Mouse (Mus musculus) heart, embryonic 11.5 days (tissue): Measurements from ENCODE around the gene Tex22. TPM values are rescaled to one million over a fixed set of nuclear protein-coding genes. Genes with fewer than 3 reads are reported as not detected.

Source experiments
- ATAC-seq: fragments of 200-750 bp; cut with Nextera tagmentation; replicated peaks from 2 replicates; pipeline ENCODE4 v1.8.0; 2017; ENCODE audit warnings: moderate library complexity; ENCODE audit not compliant: insufficient number of reproducible peaks, low FRiP score, low TSS enrichment
- H3K27ac ChIP-seq: fragments of 300-500 bp; sonication (generic); 2 replicates; pipeline ENCODE4 v1.5.1; 2014; ENCODE audit warnings: mild to moderate bottlenecking, low read depth, low read length
- H3K27me3 ChIP-seq: fragments of 300-500 bp; sonication (generic); 2 replicates; pipeline ENCODE4 v1.6.1; 2014; ENCODE audit warnings: mild to moderate bottlenecking, low read length, mixed read lengths; ENCODE audit not compliant: control insufficient read depth, insufficient read depth
- H3K36me3 ChIP-seq: fragments of 300-500 bp; sonication (generic); 2 replicates; pipeline ENCODE4 v1.6.1; 2014; ENCODE audit warnings: mild to moderate bottlenecking, low read length, moderate library complexity, mixed read lengths; ENCODE audit not compliant: control insufficient read depth, insufficient read depth
- H3K4me1 ChIP-seq: fragments of 300-500 bp; sonication (generic); 2 replicates; pipeline ENCODE4 v1.6.1; 2014; ENCODE audit warnings: low read length; ENCODE audit not compliant: control insufficient read depth, insufficient read depth
- H3K4me2 ChIP-seq: fragments of 300-500 bp; sonication (generic); 2 replicates; pipeline ENCODE4 v1.6.1; 2014; ENCODE audit warnings: mild to moderate bottlenecking, moderate library complexity
- H3K4me3 ChIP-seq: fragments of 300-500 bp; sonication (generic); 2 replicates; pipeline ENCODE4 v1.5.1; 2014; ENCODE audit warnings: low read depth, low read length
- H3K9ac ChIP-seq: fragments of 300-500 bp; sonication (generic); 2 replicates; pipeline ENCODE4 v1.6.1; 2014; ENCODE audit warnings: mild to moderate bottlenecking, low read depth, low read length, moderate library complexity
- H3K9me3 ChIP-seq: fragments of 300-500 bp; sonication (generic); replicated peaks from 2 replicates; pipeline ENCODE4 v1.6.1; 2016; ENCODE audit warnings: low read length; ENCODE audit not compliant: control insufficient read depth
- WGBS: fragments of 180-500 bp; shearing (Covaris S2); extraction: QIAGEN DNeasy Blood & Tissue Kit; methylation state at CpG from one replicate; pipeline ENCODE4 v1.1.7; 2014; ENCODE audit not compliant: insufficient replicate concordance; 5-methylcytosine and 5-hydroxymethylcytosine counted together
- polyA plus RNA-seq: library from polyadenylated mRNA; unstranded; fragments of >200 nt; fragmentation: Nextera tagmentation; extraction: Ambion mirVana; gene quantifications from 2 replicates; pipeline ENCODE4 v1.2.1, GENCODE M21; 2014

Gene Tex22
- polyA plus RNA-seq, 1 experiment from 2014 or later: 0.16 TPM

GRCm38 (mm10) chr12:113068002-113068401 is 6.3 kb upstream of the Tex22 start:
- Histone ChIP-seq H3K36me3 (peaks cover 7% of the 10 kb centered on the region; the same call in 1 of the 2 replicates), H3K27me3 (no peaks in the 10 kb centered on the region), H3K27ac (no peak overlapping the region), H3K4me1 (no peaks in the 10 kb centered on the region), H3K9me3 (no peaks in the 10 kb centered on the region), H3K4me3 (no peak overlapping the region), H3K4me2 (no peak overlapping the region), H3K9ac (no peak overlapping the region)
- WGBS: 83% methylated on average over 7 of the region's 7 CpGs
- ATAC-seq: no peak

- Histone ChIP-seq H3K36me3 (peaks cover 7% of the 10 kb centered on the region; the same call in 1 of the 2 replicates), H3K4me2 (no peak overlapping the region), H3K4me3 (no peak overlapping the region), H3K27ac (no peak overlapping the region), H3K4me1 (peaks cover 5% of the 10 kb centered on the region), H3K9ac (no peak overlapping the region), H3K9me3 (no peaks in the 10 kb centered on the region), H3K27me3 (no peaks in the 10 kb centered on the region)
- WGBS: 89% methylated on average over 6 of the region's 6 CpGs
- ATAC-seq: no peak
Observed at GRCm38 (mm10) chr12:113069389-113069788, 4.9 kb upstream of the Tex22 start.

GRCm38 (mm10) chr12:113071321-113071720 is 3.0 kb upstream of the Tex22 start:
- Histone ChIP-seq H3K27ac (no peak overlapping the region), H3K4me1 (peaks cover 16% of the 10 kb centered on the region), H3K4me2 (no peak overlapping the region), H3K9me3 (no peaks in the 10 kb centered on the region), H3K36me3 (0 out of 2 replicates have a peak, but pooled peaks cover 4% of the 10 kb centered on the region), H3K9ac (no peak overlapping the region), H3K4me3 (no peak overlapping the region), H3K27me3 (no peaks in the 10 kb centered on the region)
- no peak for ATAC-seq
- WGBS: 82% methylated on average over 6 of the region's 6 CpGs

- ATAC-seq: no peak
- Histone ChIP-seq H3K9me3 (no peaks in the 10 kb centered on the region), H3K36me3 (0 out of 2 replicates have a peak, but pooled peaks cover 4% of the 10 kb centered on the region), H3K27ac (no peak overlapping the region), H3K27me3 (no peaks in the 10 kb centered on the region), H3K4me2 (no peak overlapping the region), H3K4me3 (no peak overlapping the region), H3K9ac (no peak overlapping the region), H3K4me1 (peaks cover 16% of the 10 kb centered on the region)
- WGBS: 73% methylated on average over 6 of the region's 6 CpGs
Observed at GRCm38 (mm10) chr12:113071827-113072226, 2.5 kb upstream of the Tex22 start.

- Histone ChIP-seq H3K4me1 (peaks cover 16% of the 10 kb centered on the region), H3K4me3 (peak overlapping the region; percentile 51), H3K9ac (peak overlapping the region; percentile 77), H3K9me3 (no peaks in the 10 kb centered on the region), H3K27ac (peak overlapping the region; percentile 82), H3K4me2 (peak overlapping the region; percentile 93), H3K27me3 (no peaks in the 10 kb centered on the region), H3K36me3 (0 out of 2 replicates have a peak, but pooled peaks cover 4% of the 10 kb centered on the region)
- WGBS: 10% methylated on average over 15 of the region's 15 CpGs
- peak; percentile 36; the same call in 1 of the 2 replicates for ATAC-seq
Observed at GRCm38 (mm10) chr12:113073420-113074328, 628 bp upstream of the Tex22 start.

GRCm38 (mm10) chr12:113075063-113075454 is 757 bp downstream of the Tex22 start:
- Histone ChIP-seq H3K4me3 (peak overlapping the region; percentile 51), H3K4me2 (peak overlapping the region; percentile 93), H3K27me3 (no peaks in the 10 kb centered on the region), H3K9ac (peak overlapping the region; percentile 77), H3K4me1 (peaks cover 16% of the 10 kb centered on the region), H3K27ac (peak overlapping the region; percentile 82), H3K9me3 (no peaks in the 10 kb centered on the region), H3K36me3 (0 out of 2 replicates have a peak, but pooled peaks cover 4% of the 10 kb centered on the region)
- WGBS: 5% methylated on average over 10 of the region's 10 CpGs
- peak; percentile 64 for ATAC-seq

GRCm38 (mm10) chr12:113075486-113075885 is 1.2 kb downstream of the Tex22 start:
- WGBS: 55% methylated on average over 6 of the region's 6 CpGs
- Histone ChIP-seq H3K27ac (no peak overlapping the region), H3K4me3 (no peak overlapping the region), H3K36me3 (0 out of 2 replicates have a peak, but pooled peaks cover 4% of the 10 kb centered on the region), H3K27me3 (no peaks in the 10 kb centered on the region), H3K4me1 (peaks cover 16% of the 10 kb centered on the region), H3K4me2 (peak overlapping the region; percentile 93; the same call in 1 of the 2 replicates), H3K9me3 (no peaks in the 10 kb centered on the region), H3K9ac (peak overlapping the region; percentile 77)
- ATAC-seq: no peak

GRCm38 (mm10) chr12:113087276-113087675 is 13.0 kb downstream of the Tex22 start:
- WGBS: 88% methylated on average over 2 of the region's 3 CpGs
- Histone ChIP-seq H3K4me3 (no peak overlapping the region), H3K9ac (no peak overlapping the region), H3K9me3 (no peaks in the 10 kb centered on the region), H3K27ac (no peak overlapping the region), H3K36me3 (no peaks in the 10 kb centered on the region), H3K4me2 (no peak overlapping the region), H3K27me3 (0 out of 2 replicates have a peak, but pooled peaks cover 4% of the 10 kb centered on the region), H3K4me1 (no peaks in the 10 kb centered on the region)
- no peak for ATAC-seq
